Mouse (Mus musculus) embryo, embryonic 10 days (tissue): ENCODE measurements at regions not wholly inside any gene's neighbourhood (a gene's known extent, or its start where the extent isn't known, plus 50 kb on each side); places are given as distances from the start of the nearest gene placed in this dataset.

Experiments
- DNase-seq: peaks from one replicate; pipeline ENCODE4 v3.0.0-alpha.2; 2015; ENCODE audit warnings: low spot score

DNA sequence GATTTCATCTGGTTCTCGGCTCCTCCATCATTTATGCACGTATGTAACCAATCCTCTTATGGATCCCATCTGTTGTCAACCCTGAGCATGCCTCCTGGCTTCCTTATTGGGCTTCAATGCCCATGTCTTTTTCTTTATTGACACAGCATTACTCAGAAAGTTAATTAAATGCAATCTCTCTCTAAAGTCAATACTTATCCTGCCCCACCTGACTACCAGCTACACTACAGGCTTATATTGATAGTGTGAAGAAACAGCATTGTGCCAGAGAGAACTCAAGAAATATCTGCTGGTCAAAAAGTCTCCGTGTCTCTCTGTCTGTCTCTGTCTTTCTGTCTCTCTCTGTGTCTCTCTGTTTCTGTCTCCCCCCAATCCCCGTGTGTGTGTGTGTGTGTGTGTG lies 194.7 kb upstream of the Rfx3 start:
- no peak for DNase-seq

GRCm38 (mm10) chr19:28203719-28204118 lies 192.8 kb upstream of the Rfx3 start:
- no peak for DNase-seq

DNA sequence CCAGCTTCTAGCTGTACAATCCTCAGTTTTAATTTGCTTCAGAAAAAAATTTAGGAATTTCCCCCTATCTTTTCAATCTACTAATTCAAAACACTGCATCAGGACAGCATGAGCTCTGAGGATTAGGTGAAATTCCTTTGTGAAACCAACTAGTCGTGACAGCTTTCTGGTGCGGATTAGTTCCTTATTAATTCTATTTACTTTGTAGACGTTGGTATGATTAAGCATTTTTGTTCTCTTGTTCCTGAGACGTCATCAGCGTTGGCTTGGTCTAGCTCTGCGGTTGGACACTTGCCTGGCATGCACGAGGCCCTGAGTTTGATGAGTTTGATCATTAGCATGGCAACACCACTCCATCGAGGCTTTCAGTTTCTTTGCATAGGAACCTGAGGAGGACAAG lies 188.4 kb upstream of the Rfx3 start:
- no peak for DNase-seq

DNA sequence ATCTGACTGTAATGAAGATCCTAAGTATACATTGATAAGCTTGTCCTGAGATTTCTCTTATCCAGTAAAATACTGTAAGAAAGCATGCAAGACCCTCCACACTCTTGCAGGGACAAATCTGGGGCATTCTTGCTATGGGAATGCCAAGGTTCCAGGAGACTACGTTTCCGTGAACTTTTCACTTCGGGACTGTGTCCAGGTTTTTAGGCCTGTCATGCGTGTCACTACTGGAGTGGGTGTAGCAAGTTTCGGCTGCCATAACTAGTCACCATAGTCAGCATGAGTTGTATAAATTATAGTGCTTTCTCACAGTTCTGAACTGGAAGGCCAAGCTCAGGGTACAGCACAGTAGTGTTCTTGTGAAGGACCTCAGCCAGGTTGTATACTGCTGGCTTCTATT lies 185.9 kb upstream of the Rfx3 start:
- DNase-seq, result no peak

- DNase-seq, result no peak
Measured at GRCm38 (mm10) chr19:28192248-28192647, 181.3 kb upstream of the Rfx3 start.

DNA sequence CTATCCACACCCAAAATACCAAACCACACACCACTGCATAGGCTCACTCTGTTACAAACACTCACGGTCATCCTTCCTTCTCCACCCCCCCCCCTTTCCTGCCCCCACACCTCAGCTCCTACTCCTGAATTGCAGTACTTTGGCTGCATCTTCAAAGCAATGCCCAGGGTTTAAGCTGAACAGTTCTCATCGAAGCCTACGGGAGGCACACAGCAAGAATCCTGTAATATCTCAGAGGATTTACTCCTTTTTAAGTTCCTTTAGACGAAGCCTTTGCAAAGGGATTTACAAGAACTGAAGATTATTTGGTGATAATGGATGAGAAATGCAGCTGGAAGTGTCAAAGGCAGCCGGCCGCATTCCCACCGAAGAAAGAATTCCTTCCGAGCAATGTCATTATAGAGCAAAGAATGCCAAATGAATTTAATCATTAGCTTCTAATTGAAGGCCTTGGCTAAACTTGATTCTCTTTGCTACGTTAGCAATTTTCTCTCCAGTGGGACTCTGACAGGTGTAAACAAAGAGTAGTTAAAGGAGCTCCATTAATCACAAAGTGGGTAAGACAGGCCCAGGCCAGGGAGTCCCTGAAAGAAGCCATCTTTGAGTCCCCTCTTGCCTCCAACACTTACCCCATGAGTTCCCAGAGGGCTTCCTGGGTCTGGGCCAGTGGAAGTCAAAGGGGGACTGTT lies 180.6 kb upstream of the Rfx3 start:
- no peak for DNase-seq

DNA sequence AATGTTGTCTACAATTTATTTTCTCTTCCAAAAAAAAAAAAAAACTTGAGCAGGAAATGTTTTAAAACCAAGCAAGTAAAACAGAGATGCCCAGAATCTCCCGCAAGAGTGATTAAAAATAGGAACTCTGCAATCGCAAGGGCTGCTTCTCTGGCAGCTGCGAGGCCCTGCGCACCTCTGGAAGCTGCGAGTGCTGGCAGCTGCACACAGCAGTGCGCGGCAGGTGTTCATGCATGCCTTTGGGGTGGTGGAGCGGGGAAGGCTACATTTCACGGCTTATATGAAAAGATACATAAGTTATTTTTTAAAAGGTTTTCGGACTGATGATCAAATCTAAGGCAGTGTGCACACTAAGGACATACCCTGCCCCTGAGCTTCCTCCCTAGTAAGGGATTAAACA lies 179.3 kb upstream of the Rfx3 start:
- no peak for DNase-seq

DNA sequence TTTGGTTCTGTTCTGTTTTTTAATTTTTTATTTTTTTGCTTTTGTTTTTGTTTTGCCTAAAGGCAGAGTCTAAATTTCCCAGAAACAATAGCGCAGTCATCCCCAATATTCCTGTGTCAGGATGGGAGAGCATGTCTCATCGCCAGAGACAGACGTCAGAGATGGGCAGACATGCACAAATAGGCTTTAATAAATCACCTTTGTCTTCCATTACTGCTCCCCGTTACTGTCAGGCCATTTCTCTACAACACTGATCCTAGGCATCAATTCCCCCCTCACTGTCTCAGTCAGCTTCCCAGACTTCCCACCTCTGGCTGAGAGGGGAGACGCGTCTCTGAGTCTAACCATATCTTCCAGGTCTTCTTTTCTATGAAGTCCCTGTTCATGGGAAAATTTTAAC lies 177.4 kb upstream of the Rfx3 start:
- no peak for DNase-seq

DNA sequence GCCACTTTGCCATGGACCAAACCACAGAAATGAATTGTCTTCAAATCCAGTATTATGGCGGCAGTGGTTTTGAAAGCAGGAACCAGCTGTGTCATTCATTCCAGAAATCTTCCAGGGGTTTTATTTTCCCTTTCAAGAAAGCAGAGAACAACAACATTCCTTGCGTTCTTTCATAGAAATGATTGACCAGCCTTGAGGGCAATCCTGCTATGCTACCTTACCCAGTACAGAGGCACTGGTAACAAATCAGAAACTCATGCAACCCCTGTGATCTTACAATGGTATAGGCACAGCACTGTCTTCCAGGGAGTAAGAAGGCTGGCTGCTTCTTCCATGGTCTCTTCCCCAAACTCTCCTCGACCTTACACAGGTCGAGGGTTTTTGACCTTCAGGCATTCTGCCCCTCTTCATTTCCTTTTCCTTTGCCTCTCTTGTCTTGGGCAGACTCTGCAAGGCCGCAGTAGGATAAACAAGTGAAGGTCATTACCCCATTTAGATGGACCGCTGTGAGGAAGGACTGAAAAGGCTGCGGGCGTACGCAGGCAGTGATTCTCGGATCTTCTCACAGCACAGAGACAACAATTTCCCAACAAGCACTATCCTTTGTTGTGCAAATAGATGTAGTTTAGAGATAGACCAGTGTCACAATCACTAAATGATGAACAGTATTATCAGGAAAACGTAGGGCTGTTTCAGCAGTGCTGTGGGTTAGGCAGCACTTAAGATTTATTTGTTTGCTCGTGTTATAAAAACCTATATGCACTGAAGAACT lies 171.6 kb upstream of the Rfx3 start:
- DNase-seq, result no peak

GRCm38 (mm10) chr19:28181171-28181570 lies 170.2 kb upstream of the Rfx3 start:
- no peak for DNase-seq

GRCm38 (mm10) chr19:28178114-28178513 lies 167.1 kb upstream of the Rfx3 start:
- DNase-seq, result no peak

GRCm38 (mm10) chr19:28176821-28177220 lies 165.9 kb upstream of the Rfx3 start:
- no peak for DNase-seq

GRCm38 (mm10) chr19:28171836-28172534 lies 161.0 kb upstream of the Rfx3 start:
- DNase-seq, result no peak

DNA sequence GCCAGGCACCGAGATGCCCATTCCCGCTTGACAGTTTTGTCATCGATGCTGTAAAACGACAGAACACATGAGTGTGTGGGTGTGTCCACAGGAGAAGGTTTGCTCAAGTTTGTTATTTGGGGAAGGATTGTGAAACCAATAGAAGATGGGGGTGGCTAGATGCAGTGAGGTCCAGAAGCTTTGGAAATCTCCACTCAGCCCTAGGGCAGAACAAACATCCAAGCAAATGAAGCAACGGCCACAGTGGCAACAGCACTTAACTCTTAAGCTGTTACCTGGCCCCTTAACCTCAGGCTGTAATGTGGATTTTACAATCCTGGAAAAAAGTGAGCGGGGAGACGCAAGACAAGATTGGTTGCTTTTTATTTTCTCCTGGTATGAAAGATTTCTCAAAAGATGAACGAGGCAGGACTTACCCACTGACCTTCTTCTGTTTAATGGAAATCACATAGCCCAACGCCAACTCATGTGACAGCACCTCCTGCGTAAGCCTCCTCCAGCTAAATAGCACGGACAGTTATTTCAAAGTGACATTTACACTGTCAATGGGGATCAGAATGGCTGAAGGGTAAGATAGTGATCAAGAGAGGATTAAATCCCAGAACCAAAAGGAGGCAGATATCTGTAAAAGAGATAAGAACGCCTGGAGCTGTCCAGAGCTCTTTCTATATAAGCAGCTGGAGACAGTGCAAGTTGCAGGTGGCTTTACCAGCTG lies 156.6 kb upstream of the Rfx3 start:
- no peak for DNase-seq

GRCm38 (mm10) chr19:28166626-28167025 lies 155.7 kb upstream of the Rfx3 start:
- DNase-seq, result no peak

DNA sequence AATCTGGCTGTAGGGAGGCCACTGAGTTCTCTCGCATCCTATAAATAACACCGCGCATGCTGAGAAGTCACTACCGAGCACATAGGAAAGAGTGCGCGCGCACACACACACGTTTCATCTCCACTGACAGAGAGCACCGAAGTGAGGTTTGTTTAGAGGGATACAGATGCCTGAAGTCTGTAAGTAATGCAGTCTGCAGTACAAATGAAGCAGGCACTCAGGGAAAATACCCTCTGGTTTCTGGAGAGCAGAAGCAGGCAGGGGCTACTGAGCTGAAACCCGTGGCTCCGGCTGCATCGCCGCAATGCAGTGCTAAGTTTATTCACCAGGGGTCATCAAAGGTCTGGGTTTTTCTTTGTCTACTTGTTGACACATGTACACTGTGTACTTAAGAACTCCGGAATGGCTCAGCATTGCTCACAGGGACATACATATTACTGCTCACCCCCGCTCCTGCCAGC lies 155.0 kb upstream of the Rfx3 start:
- DNase-seq, result peak; percentile 75

DNA sequence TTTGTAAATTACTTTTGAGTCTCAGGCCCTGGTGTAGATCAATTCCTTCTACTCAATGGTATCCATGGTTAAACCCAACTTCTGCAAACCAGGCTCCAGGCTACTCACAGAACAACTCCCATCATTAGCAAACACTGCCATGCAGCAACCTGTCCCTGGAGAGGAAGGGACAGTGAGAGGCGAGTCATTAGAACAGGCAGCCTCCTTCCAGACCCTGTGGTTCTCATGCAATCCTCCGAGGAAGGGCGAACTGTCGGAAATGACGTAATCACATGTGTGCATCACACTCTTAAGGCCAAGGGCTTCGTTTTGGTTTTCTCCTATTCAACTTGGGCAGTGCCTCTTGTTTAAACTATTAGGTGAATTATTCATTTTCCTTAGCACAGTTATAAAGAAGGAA lies 152.2 kb upstream of the Rfx3 start:
- DNase-seq, result no peak

GRCm38 (mm10) chr19:28160582-28160981 lies 149.6 kb upstream of the Rfx3 start:
- DNase-seq, result peak; percentile 48

GRCm38 (mm10) chr19:28157196-28157595 lies 146.2 kb upstream of the Rfx3 start:
- no peak for DNase-seq

DNA sequence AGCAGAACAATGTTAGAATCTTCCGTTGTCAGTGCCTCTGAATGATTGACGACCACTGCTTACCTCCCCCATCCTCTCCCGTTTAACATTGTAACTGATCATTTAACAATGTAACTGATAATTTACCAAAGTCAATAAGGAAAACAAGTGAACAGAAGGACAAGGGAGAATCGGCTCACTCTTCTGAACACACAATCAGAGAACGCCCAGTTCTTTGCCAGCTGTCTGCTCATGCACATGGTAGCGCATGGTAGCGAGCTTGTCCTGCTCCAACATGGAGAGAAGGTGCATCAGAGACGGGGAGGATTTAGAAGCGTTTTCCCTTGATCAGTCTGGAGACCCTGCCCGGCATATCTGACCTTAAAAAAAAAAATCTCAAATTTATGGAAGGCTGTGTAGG lies 126.6 kb upstream of the Rfx3 start:
- DNase-seq, result no peak

GRCm38 (mm10) chr19:28134806-28135205 lies 123.8 kb upstream of the Rfx3 start:
- no peak for DNase-seq
